Mouse (Mus musculus) liver, adult (tissue): ENCODE measurements around the gene Mpv17l.

Source experiments
- GATA4 ChIP-seq: IDR thresholded peaks from 2 replicates; pipeline ENCODE4 v1.6.1; 2014; ENCODE audit warnings: mild to moderate bottlenecking, low read length; ENCODE audit not compliant: insufficient replicate concordance

The Mpv17l gene

DNA sequence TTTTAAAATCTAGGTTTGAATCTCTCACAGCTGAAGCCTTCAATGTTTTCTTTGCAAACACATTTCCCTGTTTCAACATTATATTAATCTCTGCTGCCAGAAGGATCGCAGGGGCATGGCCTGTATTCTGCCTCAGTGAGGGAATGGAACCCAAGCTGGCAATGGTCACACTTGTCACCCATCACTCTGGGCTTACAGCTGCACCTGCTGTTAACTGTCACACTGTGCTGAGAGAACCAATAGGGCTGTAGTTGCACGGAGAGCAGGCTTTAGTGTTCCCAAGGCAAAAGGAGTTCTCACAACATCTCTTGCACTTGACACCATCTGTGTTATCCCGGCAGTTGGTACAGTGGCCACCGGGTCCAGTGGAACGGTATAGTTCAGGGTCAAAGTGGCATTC is 17.1 kb downstream of the Mpv17l start:
- TF ChIP-seq GATA4: no peak

DNA sequence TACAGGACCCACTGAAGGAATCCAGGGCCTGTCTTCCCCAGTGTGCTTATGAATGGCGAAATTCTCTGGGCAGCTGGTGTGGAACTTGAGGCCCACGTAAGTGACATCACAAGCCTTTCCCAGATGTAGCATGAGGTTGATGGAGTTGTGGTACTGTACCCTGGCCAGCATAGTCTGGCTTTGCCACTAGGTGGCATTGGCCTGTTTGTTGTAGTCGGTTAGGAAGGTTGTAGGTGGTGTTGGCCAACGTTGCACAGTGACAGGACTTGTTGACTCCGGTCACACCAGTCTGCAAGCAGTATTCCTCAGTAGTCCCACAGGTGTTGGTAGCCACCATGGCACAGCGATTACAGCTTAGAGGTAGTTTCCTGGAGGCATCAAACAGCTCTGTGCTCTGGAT is 18.1 kb downstream of the Mpv17l start:
- TF ChIP-seq GATA4: no peak

DNA sequence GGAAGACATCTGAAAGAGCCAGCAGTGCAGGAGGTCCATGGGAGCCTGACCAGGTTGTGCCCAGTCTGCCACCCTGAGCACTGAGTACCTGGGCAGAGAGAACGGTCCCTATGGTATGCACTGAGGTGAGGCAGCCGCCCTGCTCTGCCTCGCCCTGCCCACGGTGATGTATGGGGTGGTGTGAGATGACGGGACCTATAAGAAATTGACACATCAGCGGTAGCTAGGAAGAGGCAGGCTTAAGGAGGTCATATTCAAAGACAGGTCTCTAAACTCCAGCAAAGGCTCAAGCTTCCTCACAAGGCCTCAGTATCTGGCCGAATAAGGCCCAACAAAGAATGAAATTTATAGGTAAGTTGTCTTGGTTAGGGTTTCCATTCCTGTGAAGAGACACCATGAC is 18.8 kb downstream of the Mpv17l start:
- TF ChIP-seq GATA4: no peak

DNA sequence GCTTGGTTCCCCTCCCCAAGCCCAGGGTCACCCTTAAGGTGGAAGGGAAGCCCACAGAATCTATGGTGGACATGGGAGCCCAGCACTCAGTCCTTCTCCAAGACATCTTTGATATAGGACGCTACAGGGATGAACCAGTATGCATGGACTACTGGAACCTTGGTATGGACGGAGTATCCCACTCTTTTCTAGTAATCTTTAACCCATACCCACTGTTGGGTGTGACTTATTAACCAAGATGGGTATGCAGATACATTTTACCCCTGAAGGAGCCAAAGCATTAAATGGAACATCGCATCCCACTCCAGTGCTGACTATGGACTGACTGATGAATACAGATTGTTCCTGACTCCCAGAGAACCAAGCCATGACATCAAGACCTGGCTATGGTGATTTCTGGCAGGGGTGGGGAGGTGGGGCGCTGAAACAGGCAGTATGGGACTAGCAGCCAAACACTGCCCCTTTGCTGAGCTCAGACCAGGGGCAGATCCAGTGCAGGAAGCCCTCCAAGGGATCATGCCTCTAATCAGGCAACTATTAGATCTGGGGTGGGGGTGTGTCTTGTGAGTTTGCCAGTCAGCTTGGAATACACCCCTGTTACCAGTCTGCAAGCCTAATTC is 24.6 kb downstream of the Mpv17l start:
- no peak for TF ChIP-seq GATA4

DNA sequence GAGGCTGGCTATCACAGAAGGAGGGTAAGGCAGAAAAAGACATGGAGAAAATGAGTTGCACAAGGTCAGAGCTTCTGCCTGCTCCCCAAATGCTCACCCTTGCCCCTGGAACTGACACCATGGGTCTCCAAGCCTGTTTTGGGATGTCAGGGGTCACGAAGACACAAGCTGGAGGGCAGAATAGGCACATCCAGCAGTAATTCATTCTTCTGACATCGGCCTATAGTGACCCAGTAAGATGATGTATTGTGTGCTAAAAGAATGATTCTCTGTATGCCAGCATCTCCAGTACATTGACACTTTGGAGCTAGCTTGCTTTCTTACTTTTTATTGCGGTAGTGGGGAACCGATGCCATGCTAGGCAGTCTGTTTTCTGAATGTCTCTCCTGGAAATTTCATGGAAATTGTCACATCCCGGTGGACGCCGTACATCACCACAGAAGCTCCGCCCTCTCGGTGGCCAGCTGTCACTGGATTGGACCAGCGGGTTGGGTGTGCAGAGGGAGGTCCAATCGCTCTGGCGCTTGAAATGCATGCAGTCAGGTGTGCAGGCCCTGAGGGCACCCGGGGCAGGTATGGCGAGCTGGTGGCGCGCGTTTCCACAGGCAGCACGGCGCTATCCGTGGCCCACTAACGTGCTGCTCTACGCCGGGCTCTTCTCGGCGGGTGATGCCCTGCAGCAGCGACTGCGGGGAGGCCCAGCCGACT is 37.3 kb downstream of the Mpv17l start:
- TF ChIP-seq GATA4: no peak

DNA sequence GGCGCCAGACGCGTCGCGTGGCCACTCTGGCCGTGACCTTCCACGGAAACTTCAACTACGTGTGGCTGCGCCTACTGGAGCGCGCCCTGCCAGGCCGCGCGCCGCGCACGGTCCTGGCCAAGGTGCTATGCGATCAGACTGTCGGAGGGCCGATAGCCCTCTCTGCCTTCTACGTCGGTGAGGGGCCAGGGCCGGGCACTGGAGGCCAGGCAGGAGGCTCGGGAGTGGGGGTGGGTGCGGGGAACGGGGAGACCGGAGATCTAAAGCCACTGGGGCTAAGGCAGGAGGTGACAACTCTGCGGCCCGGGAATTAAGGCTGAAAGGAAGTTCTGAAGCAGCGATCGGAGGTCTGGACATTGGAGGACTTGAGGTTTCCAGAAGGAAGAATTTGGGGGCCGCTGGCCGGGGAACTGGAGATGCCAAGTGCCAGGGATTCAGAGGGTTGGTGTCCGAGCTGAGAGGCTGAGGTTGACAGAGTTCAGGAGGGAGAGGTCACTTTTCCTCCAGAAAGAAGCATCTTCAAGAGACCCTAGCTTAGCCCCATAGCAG is 38.0 kb downstream of the Mpv17l start:
- no peak for TF ChIP-seq GATA4

DNA sequence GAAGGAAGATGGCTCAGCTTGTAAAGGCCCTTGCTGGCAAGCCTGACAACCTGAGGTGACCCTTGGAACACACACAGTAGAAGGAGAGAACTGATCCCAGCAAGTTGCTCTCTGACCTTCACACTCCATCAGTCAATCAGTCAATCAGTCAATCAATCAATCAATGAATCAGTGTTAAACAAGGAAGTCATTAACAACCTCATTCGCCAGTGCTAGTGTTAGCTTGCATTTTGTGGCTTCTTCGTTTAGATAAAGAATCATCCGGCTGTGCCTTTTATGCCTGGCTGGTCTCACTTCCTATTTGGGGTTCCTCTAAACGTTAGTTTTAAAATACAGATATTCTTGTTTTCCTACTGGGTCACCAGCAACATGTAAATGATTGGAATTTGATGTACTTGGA is 41.2 kb downstream of the Mpv17l start:
- TF ChIP-seq GATA4: no peak

DNA sequence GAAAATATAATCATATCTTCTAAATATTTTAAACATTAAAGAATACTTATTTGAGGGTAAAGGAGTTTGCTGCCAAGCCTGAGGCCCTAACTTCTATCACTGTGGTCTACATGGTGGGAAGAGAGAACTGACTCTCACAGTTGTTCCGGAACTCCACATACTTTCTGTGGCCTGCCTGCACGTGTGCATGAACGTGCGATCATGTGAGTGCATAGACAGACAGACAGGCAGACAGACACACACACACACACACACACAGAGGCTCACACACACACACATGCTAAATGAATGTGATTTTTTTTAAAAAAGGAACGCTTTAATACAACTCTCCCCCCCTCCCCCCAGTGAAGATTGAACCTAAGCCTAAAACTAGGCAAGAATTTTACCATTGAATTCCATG is 41.8 kb downstream of the Mpv17l start:
- TF ChIP-seq GATA4: no peak

DNA sequence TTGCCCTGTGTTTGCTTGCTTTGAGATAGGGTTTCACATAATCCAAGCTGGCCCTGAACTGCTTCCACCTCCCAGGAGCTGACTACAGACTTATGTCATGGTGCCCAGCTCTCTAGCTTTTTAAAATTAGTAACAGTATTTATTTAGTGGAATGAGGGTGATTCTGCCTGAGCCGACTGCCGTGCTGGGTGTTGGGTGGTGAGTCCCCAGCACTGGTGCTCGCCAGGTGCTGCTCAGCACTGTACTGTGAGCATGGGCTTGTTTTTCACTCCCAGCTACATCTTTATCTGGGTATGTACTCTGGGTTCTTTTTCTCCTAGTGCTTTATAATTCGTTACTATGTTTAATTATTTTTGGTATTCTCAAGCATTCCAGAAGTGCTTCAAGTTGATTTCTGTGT is 42.2 kb downstream of the Mpv17l start:
- TF ChIP-seq GATA4: no peak

DNA sequence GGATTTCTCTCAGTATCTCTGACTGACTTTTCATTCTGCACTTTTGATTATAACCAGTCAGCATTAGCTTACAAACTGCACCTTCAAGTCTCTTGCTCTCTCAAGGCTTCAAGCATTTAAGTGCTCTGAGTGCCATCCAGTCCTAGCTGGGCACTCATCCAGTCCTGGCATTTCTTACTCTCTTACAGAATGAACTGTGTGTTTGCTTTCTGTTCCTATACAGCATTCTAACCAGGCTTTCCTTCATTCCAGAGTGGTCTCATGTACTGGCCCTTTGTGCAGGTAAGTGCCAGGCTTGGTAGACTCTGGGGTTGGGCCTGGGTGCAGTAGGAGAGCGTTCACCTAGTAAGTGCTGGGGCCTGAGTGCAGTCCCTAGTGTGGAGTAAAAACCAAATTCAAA is 43.3 kb downstream of the Mpv17l start:
- no peak for TF ChIP-seq GATA4

DNA sequence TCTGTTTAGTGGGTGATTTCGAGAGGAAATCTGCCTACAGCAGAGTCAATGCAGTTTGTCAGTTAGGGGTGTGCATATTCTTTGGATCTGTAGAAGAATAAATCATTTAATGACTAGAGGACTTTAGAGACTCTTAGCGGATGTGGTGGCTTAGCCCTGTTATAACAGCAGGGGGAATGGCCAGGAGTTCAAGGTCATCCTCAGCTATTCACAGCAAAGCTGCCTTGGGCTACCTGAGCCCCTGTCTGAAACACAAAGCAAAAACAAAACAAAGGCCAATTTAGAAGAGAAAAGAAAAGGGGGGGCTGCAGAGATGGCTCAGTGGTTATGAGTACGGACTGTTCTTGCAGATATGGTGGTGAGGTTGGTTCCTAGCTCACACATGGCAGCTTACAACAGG is 48.3 kb downstream of the Mpv17l start:
- TF ChIP-seq GATA4: no peak

DNA sequence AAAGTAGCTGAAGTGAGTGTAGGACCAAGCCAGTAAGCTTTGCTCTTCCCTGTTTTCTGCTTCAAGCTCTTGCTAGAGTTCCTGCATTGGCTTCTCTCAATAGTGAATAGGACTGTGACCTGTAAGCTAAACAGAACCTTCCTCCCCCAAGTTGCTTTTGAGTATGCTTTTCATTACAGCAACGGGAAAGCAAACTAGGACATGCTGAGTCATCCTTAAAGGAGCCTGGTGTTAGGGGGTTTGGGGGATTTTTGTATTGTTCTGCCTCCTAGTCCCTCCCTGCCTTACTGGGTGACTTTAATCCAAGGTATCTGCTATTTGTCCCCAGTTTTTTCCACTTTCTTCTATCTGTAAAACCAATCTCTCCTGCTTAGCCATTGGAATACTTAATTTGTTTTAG is 59.1 kb downstream of the Mpv17l start:
- no peak for TF ChIP-seq GATA4

DNA sequence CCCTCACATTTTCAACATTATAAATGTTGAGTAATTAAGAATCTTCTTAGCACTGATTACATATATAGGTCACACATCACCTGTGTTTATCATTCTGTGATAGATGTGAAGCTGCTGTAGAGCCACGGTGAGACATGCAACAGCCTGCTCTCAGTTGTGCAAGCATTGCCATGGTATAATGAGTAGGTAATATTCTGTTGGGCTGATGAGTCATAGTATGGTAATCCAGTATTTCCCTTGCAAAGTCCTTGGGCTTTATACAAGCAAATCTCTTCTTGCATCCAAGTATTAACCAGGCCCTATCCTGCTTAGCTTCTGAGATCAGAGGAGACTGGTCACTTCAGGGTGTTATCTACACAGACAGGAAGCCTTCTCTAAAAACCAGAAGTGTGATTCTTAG is 66.1 kb downstream of the Mpv17l start:
- TF ChIP-seq GATA4: no peak

DNA sequence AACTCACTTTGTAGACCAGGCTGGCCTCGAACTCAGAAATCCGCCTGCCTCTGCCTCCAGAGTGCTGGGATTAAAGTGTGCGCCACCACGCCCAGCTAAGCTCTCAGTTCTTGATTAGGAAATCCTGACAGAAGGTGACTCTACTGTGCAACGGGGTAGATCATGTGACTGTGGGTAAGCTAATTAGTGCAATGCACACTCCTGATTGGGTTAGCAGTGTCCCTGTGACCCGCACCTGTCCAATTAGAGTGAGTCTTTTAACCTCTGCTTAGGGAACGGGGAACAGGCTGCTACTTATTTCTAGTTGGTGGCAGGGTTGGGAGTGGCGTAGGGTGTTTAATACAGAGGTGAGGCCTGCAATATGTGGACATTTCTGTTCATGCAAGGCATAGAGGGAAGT is 69.1 kb downstream of the Mpv17l start:
- no peak for TF ChIP-seq GATA4

DNA sequence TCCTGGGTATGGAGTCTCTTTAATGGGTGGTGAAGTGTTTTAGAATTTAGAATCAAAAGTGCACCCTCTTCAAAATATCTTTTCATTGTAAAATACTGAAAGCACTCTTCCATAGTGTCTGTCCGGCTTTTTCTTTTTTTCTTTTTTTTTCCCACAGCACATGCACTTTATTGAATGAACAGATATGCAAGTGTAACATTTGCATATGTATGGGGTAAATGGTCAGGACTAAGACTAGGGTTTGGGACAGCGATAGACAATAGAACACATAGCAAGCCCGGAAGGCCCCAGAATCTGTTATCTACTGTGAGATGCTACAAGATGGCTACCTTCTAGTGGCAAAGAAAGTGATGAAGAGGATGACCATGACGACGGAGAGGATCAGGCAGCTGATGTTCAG is 80.2 kb downstream of the Mpv17l start:
- no peak for TF ChIP-seq GATA4

DNA sequence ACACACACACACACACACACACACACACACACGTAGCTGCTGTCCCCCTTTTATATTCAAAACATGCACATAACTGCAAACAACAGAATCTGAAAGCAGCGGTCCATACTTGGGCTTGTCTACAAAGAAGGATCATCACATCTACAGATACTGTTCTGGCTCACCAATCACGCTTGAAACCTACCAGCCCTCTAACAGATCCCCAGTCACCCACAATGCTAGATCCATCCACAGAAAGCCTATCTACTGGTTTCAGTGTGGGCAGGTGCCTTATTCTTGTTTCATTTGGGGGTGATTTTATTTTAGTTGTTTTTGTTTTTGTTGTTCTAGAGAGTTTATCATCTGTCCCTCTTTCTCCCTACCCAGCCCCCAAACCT is 83.2 kb downstream of the Mpv17l start:
- no peak for TF ChIP-seq GATA4

DNA sequence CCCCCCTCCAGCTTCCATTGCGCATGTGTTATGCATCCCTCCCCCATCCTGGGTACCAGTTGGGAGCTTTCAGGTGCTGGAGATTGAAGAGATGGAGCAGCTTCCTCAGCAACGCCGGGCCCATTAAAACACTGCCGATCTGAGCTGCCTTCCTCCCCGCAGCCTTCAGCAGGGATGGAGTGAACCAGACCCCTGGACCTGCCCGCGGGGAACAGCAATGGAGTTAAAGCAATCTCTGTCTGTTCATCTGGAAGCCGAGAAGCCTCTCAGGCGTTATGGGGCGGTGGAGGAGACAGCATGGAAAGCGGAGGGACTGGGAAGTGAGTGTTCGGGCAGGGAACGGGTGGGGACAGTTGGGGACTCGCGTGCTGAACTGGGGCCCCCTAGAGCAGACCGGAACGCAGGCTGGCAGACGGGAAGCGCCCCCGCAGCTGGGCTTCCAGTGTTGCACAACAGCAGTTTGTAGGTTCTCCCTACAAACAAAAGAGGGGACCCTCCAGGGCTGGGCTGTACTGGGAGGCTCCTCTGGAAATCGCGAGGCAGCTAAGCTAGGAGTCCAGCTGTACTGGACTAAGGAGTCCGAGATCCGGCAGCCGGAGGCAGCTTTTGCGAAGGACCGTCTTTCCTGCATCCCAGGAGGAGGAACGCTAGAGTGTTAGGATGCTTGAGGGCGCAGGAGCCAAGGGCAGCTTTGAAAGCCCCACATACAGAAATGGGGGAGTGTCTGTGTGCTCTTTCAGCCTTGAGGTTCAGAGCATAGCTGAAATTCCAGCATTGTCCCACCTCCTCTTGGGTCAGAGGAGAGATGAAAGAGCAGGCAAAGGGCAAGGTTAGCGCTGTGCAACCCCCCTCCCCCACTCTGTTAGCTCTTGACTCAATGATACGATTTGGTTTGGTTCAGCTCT is 83.9 kb downstream of the Mpv17l start, which contains the start of the genes 2900011O08Rik and Ifitm7:
2900011O08Rik (plus strand) TSS at position 31 of the 905 bp plus-strand sequence.
Ifitm7 (minus strand) TSS at position 315 of the 905 bp plus-strand sequence.
- no peak for TF ChIP-seq GATA4
